Mouse (Mus musculus): ENCODE results near the gene Edem1. TPM values are rescaled to one million over a fixed set of nuclear protein-coding genes. Genes with fewer than 3 reads are reported as not detected.

The Edem1 gene
- polyA plus RNA-seq, 1 experiment: 241 TPM

DNA sequence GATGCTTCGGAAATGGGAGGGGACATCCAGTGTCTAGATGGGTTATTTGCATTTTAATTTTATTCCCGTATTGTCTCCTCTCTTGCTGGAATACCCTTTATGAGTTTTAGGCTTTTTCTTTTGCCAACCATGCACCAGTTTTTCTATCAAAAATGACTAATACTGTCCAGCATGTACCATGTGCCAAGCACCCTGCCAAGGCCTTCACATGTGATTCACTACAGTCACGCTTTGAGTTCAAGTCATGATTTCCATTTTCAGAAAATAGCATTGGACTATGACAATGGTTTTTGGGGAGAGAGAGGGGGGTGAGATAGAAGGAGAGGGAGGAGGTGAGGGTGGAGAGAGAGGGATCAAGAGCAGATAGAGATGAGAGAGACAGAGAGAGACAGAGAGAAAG is 67.5 kb downstream of the Edem1 start:
- TF ChIP-seq POLR2A (IDR thresholded peaks at IDR 0.05; ENCODE audit: control insufficient read depth, extremely low read depth, insufficient read depth, low read length, poor library complexity): no peak
- no peak for TF ChIP-seq CTCF (IDR thresholded peaks at IDR 0.05; ENCODE audit: borderline replicate concordance, control insufficient read depth, extremely low read depth, insufficient read depth, low read length, poor library complexity)
- WGBS: 99% methylated on average over 3 of the region's 3 CpGs
- no peaks in the 10 kb centered on the region; the same call in 1 of the 2 replicates for H3K4me1 ChIP-seq (replicated peaks; ENCODE audit: control insufficient read depth, insufficient read depth, low read length)
- DNase-seq: no peak
- H3K4me3 ChIP-seq (ENCODE audit: control insufficient read depth, insufficient read depth, low read length): no peak overlapping the region
- H3K36me3 ChIP-seq (ENCODE audit: control insufficient read depth, insufficient read depth, low read length): no peaks in the 10 kb centered on the region
- no peak overlapping the region for H3K27ac ChIP-seq (ENCODE audit: control insufficient read depth, insufficient read depth, low read length)
- H3K27me3 ChIP-seq (ENCODE audit: control insufficient read depth, insufficient read depth, low read length): no peaks in the 10 kb centered on the region

DNA sequence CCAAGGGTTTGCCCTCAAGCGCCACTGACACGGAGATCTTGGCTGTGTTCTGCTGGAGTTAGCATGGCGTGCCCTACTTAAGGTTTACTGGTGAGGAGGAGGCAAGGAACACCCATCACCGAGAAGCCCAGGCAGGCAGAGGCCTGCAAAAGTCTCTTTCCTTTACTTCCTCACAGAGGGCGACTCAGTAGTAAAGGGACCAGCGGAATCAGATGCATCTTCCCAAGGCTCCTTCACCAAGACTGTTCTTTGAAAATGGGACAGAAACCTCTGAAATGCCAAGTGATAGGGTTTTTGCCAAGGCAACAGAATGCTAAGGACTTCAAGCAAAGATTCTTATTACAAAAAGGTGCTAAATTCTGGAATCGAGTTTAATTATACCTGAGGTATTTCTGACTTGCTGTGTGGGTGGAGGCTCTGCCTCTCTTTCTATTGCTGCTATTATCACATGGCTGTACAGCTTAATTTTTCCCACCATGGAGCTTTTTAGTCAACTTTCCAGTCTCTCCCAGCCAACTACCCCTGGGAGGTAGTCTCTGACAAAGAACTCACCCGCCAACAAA is 68.2 kb downstream of the Edem1 start:
- no peak for TF ChIP-seq CTCF (IDR thresholded peaks at IDR 0.05; ENCODE audit: borderline replicate concordance, control insufficient read depth, extremely low read depth, insufficient read depth, low read length, poor library complexity)
- WGBS: 92% methylated on average over 8 of the region's 8 CpGs
- H3K4me1 ChIP-seq (replicated peaks; ENCODE audit: control insufficient read depth, insufficient read depth, low read length): no peaks in the 10 kb centered on the region; the same call in 1 of the 2 replicates
- DNase-seq: no peak
- no peaks in the 10 kb centered on the region for H3K27me3 ChIP-seq (ENCODE audit: control insufficient read depth, insufficient read depth, low read length)
- no peak overlapping the region for H3K27ac ChIP-seq (ENCODE audit: control insufficient read depth, insufficient read depth, low read length)
- H3K4me3 ChIP-seq (ENCODE audit: control insufficient read depth, insufficient read depth, low read length): no peak overlapping the region
- H3K36me3 ChIP-seq (ENCODE audit: control insufficient read depth, insufficient read depth, low read length): no peaks in the 10 kb centered on the region

DNA sequence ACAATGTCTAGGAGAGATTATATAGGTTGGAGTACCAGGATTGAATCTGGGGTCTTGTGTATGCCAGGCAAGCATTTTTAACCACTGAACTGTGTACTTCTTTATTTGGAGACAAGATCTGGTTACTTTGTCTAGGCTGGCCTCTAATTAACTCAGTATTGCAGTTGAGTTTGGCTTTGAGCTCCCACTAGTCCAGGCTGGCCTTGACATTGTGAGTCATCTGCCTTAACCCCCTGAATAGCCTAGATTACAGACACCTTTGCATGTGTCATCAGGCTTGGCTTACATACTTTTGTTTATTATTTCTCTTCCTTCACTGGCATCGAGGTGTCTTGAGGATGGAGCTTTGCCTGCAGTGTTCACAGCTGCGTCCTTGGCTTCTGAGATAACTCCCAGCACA is 70.8 kb downstream of the Edem1 start:
- H3K27ac ChIP-seq (ENCODE audit: control insufficient read depth, insufficient read depth, low read length): no peak overlapping the region
- 85% methylated on average over 2 of the region's 2 CpGs for WGBS
- no peaks in the 10 kb centered on the region for H3K27me3 ChIP-seq (ENCODE audit: control insufficient read depth, insufficient read depth, low read length)
- no peaks in the 10 kb centered on the region; the same call in 1 of the 2 replicates for H3K4me1 ChIP-seq (replicated peaks; ENCODE audit: control insufficient read depth, insufficient read depth, low read length)
- TF ChIP-seq POLR2A (IDR thresholded peaks at IDR 0.05; ENCODE audit: control insufficient read depth, extremely low read depth, insufficient read depth, low read length, poor library complexity): no peak
- TF ChIP-seq CTCF (IDR thresholded peaks at IDR 0.05; ENCODE audit: borderline replicate concordance, control insufficient read depth, extremely low read depth, insufficient read depth, low read length, poor library complexity): no peak
- DNase-seq: no peak
- H3K36me3 ChIP-seq (ENCODE audit: control insufficient read depth, insufficient read depth, low read length): no peaks in the 10 kb centered on the region
- no peak overlapping the region for H3K4me3 ChIP-seq (ENCODE audit: control insufficient read depth, insufficient read depth, low read length)

DNA sequence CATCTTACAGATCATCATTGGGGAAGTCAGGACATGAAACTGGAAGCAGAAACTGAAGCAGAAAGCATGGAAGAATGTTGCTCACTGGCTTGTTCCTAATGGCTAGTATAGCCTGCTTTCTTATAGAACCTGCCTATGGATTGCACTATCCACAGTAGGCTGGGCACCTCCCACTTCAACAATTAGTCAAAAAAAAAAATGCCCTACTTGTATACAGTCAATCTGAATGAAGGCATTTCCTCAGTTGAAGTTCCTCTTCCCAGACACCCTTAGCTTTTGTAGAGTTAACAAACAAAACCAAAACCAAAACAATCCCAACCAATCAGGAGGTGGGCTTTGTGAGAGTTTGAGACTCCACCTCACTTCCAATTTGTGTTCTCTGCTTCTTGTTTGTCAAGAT is 73.7 kb downstream of the Edem1 start:
- TF ChIP-seq POLR2A (IDR thresholded peaks at IDR 0.05; ENCODE audit: control insufficient read depth, extremely low read depth, insufficient read depth, low read length, poor library complexity): no peak
- no peak for TF ChIP-seq CTCF (IDR thresholded peaks at IDR 0.05; ENCODE audit: borderline replicate concordance, control insufficient read depth, extremely low read depth, insufficient read depth, low read length, poor library complexity)
- H3K27me3 ChIP-seq (ENCODE audit: control insufficient read depth, insufficient read depth, low read length): no peaks in the 10 kb centered on the region
- no peaks in the 10 kb centered on the region for H3K4me1 ChIP-seq (replicated peaks; ENCODE audit: control insufficient read depth, insufficient read depth, low read length)
- no peak overlapping the region for H3K27ac ChIP-seq (ENCODE audit: control insufficient read depth, insufficient read depth, low read length)
- no peak overlapping the region for H3K4me3 ChIP-seq (ENCODE audit: control insufficient read depth, insufficient read depth, low read length)
- DNase-seq: no peak
- no peaks in the 10 kb centered on the region for H3K36me3 ChIP-seq (ENCODE audit: control insufficient read depth, insufficient read depth, low read length)

DNA sequence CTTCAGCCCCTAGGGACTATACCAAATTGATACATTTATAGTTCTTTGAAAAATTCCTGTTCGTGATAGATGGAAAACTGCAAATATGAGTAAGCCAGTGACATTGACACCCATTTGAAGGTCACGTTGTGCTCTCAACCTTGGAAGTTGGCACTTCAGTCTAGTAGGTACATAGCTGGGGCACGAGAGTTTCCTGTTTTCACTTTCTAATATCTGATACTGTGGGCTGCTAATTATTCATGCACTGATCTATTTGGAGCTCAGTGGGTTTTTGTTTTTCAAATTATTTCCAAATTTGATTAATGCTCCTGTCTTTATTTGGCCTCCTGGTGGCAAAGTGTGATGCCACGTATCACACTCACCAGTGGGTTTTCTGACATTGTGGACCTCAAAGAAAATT is 74.8 kb downstream of the Edem1 start:
- no peak for TF ChIP-seq POLR2A (IDR thresholded peaks at IDR 0.05; ENCODE audit: control insufficient read depth, extremely low read depth, insufficient read depth, low read length, poor library complexity)
- TF ChIP-seq CTCF (IDR thresholded peaks at IDR 0.05; ENCODE audit: borderline replicate concordance, control insufficient read depth, extremely low read depth, insufficient read depth, low read length, poor library complexity): no peak
- H3K4me1 ChIP-seq (replicated peaks; ENCODE audit: control insufficient read depth, insufficient read depth, low read length): no peaks in the 10 kb centered on the region
- 91% methylated on average over 4 of the region's 4 CpGs for WGBS

DNA sequence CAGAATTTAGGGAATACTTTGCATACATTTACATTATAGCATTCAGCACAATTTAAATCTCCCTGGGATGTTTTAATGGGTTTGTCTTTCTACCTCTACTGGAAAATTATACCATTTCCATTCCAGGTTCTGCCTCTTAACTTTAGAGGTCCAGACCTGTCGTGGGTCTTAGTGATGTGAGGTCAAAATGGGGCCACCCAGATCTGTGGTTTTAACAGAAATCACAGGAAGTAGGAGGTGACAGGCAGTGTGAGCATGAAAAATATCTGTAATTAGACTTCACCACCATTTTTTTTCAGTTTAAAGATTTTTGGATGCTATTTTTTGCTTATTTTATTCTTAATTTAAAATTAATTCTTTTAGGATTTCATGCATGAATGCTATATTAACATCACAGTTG is 78.1 kb downstream of the Edem1 start:
- no peaks in the 10 kb centered on the region for H3K27me3 ChIP-seq (ENCODE audit: control insufficient read depth, insufficient read depth, low read length)
- no peak overlapping the region for H3K4me3 ChIP-seq (ENCODE audit: control insufficient read depth, insufficient read depth, low read length)
- H3K27ac ChIP-seq (ENCODE audit: control insufficient read depth, insufficient read depth, low read length): no peak overlapping the region
- 2% methylated on average over 1 of the region's 1 CpGs for WGBS
- no peak for DNase-seq
- no peaks in the 10 kb centered on the region for H3K36me3 ChIP-seq (ENCODE audit: control insufficient read depth, insufficient read depth, low read length)
- TF ChIP-seq CTCF (IDR thresholded peaks at IDR 0.05; ENCODE audit: borderline replicate concordance, control insufficient read depth, extremely low read depth, insufficient read depth, low read length, poor library complexity) (no peak), POLR2A (IDR thresholded peaks at IDR 0.05; ENCODE audit: control insufficient read depth, extremely low read depth, insufficient read depth, low read length, poor library complexity) (no peak)
- no peaks in the 10 kb centered on the region for H3K4me1 ChIP-seq (replicated peaks; ENCODE audit: control insufficient read depth, insufficient read depth, low read length)

More for the DNA sequence above, 74.8 kb downstream of the Edem1 start:
- no peak for DNase-seq
- no peaks in the 10 kb centered on the region for H3K36me3 ChIP-seq (ENCODE audit: control insufficient read depth, insufficient read depth, low read length)
- H3K27me3 ChIP-seq (ENCODE audit: control insufficient read depth, insufficient read depth, low read length): no peaks in the 10 kb centered on the region
- H3K4me3 ChIP-seq (ENCODE audit: control insufficient read depth, insufficient read depth, low read length): no peak overlapping the region
- no peak overlapping the region for H3K27ac ChIP-seq (ENCODE audit: control insufficient read depth, insufficient read depth, low read length)

Other genes starting within 250 kb of the Edem1 start
- gene Bhlhe40, start 168.0 kb upstream of the Edem1 start, polyA plus RNA-seq (2012; rRNA removed): 6.2 and 7.9 TPM in 2 replicates
- 22.1 and 22.3 TPM in 2 replicates for gene Arl8b, start 45.5 kb upstream of the Edem1 start, polyA plus RNA-seq (2012; rRNA removed)

Data from thymus, adult 2 months (tissue).